Mouse (Mus musculus) spleen, adult 2 months (tissue): Measurements from ENCODE around the gene Rdh19. TPM values are rescaled to one million over a fixed set of nuclear protein-coding genes. Genes with fewer than 3 reads are reported as not detected.
"Not testable (repeated sequence)": the region's sequence is repeated elsewhere in the genome, so short reads cannot be mapped to it uniquely, and the experiment has no call there.

Experiments
- DNase-seq, 2 experiments: peaks; one replicate each; pipeline versions ENCODE4 v3.0.0 to v3.0.0-alpha.2; 2012 to 2021; ENCODE audit warnings: low spot score in 2 of 2, low read depth in 1 of 2
- H3K27ac ChIP-seq: fragments of 200-500 bp; 2 replicates; pipeline ENCODE4 v1.5.1; 2012; ENCODE audit warnings: low read length, inconsistent platforms; ENCODE audit not compliant: insufficient read depth
- H3K27me3 ChIP-seq: fragments of 200-500 bp; 2 replicates; pipeline ENCODE4 v1.6.1; 2012; ENCODE audit warnings: mild to moderate bottlenecking, moderate library complexity, low read length, inconsistent platforms; ENCODE audit not compliant: control insufficient read depth, insufficient read depth
- H3K36me3 ChIP-seq: fragments of 200-500 bp; 2 replicates; pipeline ENCODE4 v1.6.1; 2012; ENCODE audit warnings: mild to moderate bottlenecking, low read length, inconsistent platforms; ENCODE audit not compliant: control insufficient read depth, insufficient read depth
- H3K4me1 ChIP-seq: fragments of 200-500 bp; 2 replicates; pipeline ENCODE4 v1.6.1; 2011; ENCODE audit warnings: inconsistent platforms; ENCODE audit not compliant: control insufficient read depth, insufficient read depth, insufficient read length
- H3K4me3 ChIP-seq: fragments of 200-500 bp; 2 replicates; pipeline ENCODE4 v1.5.1; 2011; ENCODE audit warnings: mild to moderate bottlenecking, inconsistent platforms; ENCODE audit not compliant: insufficient read depth, insufficient read length; ENCODE audit errors: extremely low read depth
- CTCF ChIP-seq: fragments of 200-500 bp; IDR thresholded peaks from 2 replicates; pipeline ENCODE4 v1.5.1; 2011; ENCODE audit warnings: mild to moderate bottlenecking, inconsistent platforms; ENCODE audit not compliant: insufficient read depth, insufficient read length, insufficient replicate concordance; ENCODE audit errors: extremely low read depth
- POLR2A ChIP-seq: fragments of 200-500 bp; IDR thresholded peaks from 2 replicates; pipeline ENCODE4 v1.6.1; 2011; ENCODE audit warnings: low read depth, low read length, inconsistent platforms
- WGBS: fragments of 180-500 bp; shearing (Covaris S2); methylation state at CpG from one replicate; pipeline ENCODE4 v1.1.7; 2018; 5-methylcytosine and 5-hydroxymethylcytosine counted together
- polyA plus RNA-seq: library from polyadenylated mRNA; depleted of rRNA; stranded (reverse); fragments of >200 nt; gene quantifications from 2 replicates; pipeline ENCODE4 v1.2.3, GENCODE M21; 2012; rRNA removed

Rdh19 gene
- not detected in 2 replicates for polyA plus RNA-seq

DNA sequence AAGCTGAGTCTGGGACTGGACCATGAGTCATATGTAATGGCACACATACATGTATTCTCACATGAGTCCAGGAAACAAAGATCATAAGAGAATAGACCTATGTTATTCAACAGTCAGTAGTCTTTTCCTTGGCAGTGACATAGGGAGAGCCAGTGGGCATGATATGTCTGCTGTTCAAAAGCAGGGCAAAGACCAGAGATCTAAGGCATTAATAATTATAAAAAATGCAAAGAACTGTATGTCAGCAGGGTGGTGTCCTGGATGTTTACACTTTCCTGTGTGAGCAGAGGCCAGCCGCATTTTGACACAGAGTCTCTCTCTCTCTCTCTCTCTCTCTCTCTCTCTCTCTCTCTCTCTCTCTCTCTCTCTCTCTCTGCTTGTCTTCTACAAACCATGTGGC lies at the start of gene Rdh19:
Rdh19 (plus strand) TSS at position 301 of the 400 bp plus-strand sequence.
- Histone ChIP-seq H3K4me3 (no peak within 1 kb of the TSS), H3K27ac (no peak within 1 kb of the TSS), H3K27me3 (no peaks in the 10 kb centered on the region), H3K36me3 (no peaks in the 10 kb centered on the region), H3K4me1 (no peaks in the 10 kb centered on the region)
- DNase-seq, result no peak
- TF ChIP-seq CTCF (no peak), POLR2A (no peak)
- 64% methylated on average over 1 of the region's 1 CpGs for WGBS

DNA sequence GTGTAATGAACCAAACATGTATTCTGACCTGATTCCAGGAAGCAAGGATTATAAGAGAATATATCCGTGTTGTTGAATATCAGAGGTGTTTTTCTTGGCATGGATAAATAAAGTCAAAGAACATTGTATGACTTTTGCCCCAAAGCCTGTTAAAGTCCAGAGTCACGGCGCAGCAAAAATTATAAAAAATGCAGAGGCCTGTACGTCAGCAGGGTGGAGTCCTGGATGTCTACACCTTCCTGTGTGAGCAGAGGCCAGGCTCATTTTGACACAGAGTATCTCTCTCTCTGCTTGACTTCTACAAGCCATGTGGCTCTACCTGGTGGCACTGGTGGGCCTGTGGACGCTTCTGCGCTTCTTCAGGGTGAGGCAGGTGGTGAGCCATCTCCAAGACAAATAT lies 48.8 kb upstream of the Rdh19 start, which contains the start of gene Rdh16:
Rdh16 (plus strand) TSS at position 262 of the 400 bp plus-strand sequence.
- DNase-seq, result no peak
- WGBS, result 90% methylated on average over 6 of the region's 6 CpGs
- no peak for TF ChIP-seq CTCF
- TF ChIP-seq POLR2A, result no peak
- Histone ChIP-seq H3K27me3 (no peaks in the 10 kb centered on the region), H3K4me3 (no peak within 1 kb of the TSS), H3K27ac (no peak within 1 kb of the TSS), H3K36me3 (no peaks in the 10 kb centered on the region), H3K4me1 (no peaks in the 10 kb centered on the region)

DNA sequence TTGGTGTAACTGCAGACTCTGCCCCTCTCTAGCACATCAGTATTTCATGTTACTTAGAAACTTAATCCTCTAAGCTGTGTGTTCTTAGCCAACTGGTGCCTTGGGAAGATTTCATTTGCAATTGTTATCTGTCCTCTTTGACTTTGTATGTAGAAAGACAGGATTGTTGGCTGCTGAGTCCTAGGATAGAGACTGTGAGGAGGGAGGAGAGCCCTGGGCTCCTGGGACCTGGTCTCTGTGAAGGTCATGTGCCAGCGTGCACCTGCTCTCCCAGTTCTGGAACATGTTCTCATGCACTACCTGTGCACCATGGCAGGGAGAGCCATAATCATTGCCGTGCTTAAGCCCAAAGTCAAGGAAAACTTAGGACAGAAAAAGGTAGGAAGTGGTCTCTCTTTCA lies 48.1 kb upstream of the Rdh19 start:
- 90% methylated on average over 2 of the region's 2 CpGs for WGBS

DNA sequence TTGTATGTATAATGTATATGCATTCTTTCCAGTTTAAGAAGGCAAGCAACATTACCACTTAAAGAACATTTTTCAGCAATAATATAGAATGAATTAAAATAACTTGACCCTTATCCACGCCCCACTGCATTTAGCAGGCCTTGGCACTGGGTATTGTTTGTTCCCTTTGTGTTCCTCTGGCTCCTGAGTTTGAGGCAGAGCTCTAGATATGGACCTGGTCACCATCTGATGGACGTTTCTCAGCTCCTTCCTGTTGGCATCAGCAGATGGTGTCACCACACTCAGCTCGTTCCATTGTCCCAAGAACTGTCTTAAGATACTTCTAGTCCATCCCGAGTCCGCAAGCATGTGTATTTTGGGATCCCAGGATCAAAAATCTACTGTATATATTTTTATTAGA lies 47.5 kb upstream of the Rdh19 start:
- Histone ChIP-seq H3K4me1 (no peaks in the 10 kb centered on the region), H3K36me3 (no peaks in the 10 kb centered on the region), H3K27me3 (no peaks in the 10 kb centered on the region), H3K27ac (no peak overlapping the region), H3K4me3 (no peak overlapping the region)
- 71% methylated on average over 5 of the region's 5 CpGs for WGBS
- DNase-seq, result no peak
- TF ChIP-seq CTCF, result no peak
- no peak for TF ChIP-seq POLR2A

More for the DNA sequence above, 48.1 kb upstream of the Rdh19 start:
- no peak overlapping the region for H3K27ac ChIP-seq
- TF ChIP-seq CTCF (no peak), POLR2A (no peak)
- DNase-seq, result no peak
- no peaks in the 10 kb centered on the region for H3K36me3 ChIP-seq
- H3K27me3 ChIP-seq, result no peaks in the 10 kb centered on the region
- no peaks in the 10 kb centered on the region for H3K4me1 ChIP-seq
- H3K4me3 ChIP-seq, result no peak overlapping the region

DNA sequence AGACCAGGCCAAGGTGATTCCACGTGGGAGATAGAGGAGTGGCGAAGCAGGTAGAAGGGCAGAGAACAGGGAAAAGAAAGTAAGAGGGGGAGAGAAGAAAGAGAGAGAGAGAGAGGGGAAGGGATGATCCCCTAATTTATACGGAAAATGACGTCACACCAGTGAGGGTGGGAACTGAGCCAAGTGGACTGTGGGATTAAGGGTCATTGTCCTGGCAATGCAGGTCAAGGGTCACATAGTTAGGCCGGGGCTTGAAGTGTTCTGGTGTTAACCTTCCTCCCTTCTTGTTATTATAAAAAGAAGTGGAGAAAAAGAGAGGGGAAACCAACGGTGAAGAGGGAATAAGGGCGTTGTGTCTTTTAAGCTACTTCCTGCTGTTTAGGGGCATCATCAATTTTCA lies 45.3 kb upstream of the Rdh19 start:
- no peak for DNase-seq
- no peak overlapping the region for H3K4me3 ChIP-seq
- no peaks in the 10 kb centered on the region for H3K4me1 ChIP-seq
- TF ChIP-seq CTCF, result no peak
- TF ChIP-seq POLR2A, result no peak
- H3K36me3 ChIP-seq, result no peaks in the 10 kb centered on the region
- 80% methylated on average over 7 of the region's 7 CpGs for WGBS
- H3K27me3 ChIP-seq, result no peaks in the 10 kb centered on the region
- H3K27ac ChIP-seq, result no peak overlapping the region

DNA sequence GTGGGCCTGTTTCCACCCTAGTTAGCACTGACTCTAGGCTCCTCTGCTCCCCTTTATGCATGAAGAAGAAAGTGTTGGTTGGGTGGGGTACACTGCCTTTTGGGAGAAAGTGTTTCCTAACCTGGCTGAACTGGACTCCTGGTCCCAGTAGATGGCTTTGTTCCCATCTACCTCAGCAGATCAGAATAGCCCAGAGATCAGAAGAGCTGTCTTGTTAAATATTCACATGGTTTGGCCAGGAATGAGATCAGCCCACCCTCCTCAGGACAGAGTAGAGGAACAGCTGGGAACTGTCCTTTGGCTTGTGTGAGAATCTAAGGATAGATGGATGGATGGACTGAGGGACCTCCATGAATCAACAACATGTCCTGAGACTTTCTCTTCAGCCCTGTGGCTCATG lies 33.8 kb upstream of the Rdh19 start:
- H3K27ac ChIP-seq, result no peak overlapping the region
- no peaks in the 10 kb centered on the region for H3K27me3 ChIP-seq
- H3K4me1 ChIP-seq, result no peaks in the 10 kb centered on the region
- no peaks in the 10 kb centered on the region for H3K36me3 ChIP-seq
- DNase-seq, result no peak
- TF ChIP-seq CTCF (no peak), POLR2A (no peak)
- no peak overlapping the region for H3K4me3 ChIP-seq

DNA sequence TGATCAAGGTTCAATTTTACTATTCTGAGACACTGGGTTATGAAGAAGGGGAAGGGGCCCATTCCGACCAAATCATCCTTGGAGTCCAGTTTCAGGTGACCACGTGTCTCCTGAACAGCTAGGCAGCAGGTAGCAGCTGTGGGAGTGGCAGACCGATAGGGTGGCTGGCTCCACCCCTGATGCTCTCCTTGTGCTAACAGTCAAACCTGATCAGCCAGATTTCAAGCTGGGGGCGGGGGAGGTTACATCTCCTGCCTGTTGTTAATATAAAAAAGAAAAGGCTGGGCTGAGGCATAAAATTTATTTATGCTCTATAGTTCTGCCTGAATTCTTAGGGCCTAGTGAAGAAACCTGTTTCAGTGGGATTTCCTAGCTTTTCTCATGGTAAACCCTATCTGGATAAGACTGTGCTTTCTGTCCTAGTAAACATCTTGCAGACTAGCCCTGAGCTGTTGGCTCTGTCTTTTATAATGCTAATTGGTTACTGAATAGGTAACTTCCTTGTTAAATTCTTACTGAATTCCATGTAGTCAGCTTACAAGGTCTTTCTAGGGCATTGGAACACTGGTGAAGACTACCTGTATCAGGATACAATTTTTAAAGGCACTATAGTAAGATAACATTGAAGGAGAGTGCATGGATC lies 32.3 kb upstream of the Rdh19 start:
- H3K4me1 ChIP-seq, H3K27ac ChIP-seq, H3K4me3 ChIP-seq, H3K27me3 ChIP-seq, DNase-seq, H3K36me3 ChIP-seq: not testable (repeated sequence)
- 79% methylated on average over 4 of the region's 4 CpGs for WGBS

DNA sequence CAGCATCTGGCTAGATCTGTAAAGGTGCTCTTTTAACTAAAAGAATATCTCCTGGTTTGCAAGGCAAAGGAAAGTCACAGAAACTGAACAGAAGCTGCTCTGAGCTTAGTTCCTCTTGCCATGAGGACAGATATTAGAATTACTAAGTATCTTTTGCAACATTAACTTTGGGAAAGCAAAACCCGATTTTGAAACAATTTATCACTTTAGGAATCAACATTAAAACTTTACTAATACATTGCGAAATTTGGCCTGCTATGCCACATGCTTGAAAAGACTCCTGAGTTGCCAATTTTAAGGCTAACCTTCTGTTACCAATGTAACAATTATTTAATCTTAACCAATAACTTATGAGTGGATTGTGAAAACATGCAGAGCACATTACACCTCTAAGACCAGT lies 27.9 kb upstream of the Rdh19 start:
- H3K27me3 ChIP-seq, H3K27ac ChIP-seq, H3K4me1 ChIP-seq, H3K36me3 ChIP-seq, H3K4me3 ChIP-seq, DNase-seq: not testable (repeated sequence)
- WGBS, result 83% methylated on average over 2 of the region's 2 CpGs
